Mouse (Mus musculus): ENCODE measurements at regions not wholly inside any gene's neighbourhood (a gene's known extent, or its start where the extent isn't known, plus 50 kb on each side); places are given as distances from the start of the nearest gene placed in this dataset.

GRCm38 (mm10) chrX:166995855-166996254, 213.3 kb downstream of the Tmsb4x start:
- Histone ChIP-seq H3K4me1 (ENCODE audit: control insufficient read depth, insufficient read depth, low read length) (no peaks in the 10 kb centered on the region), H3K36me3 (ENCODE audit: control insufficient read depth, insufficient read depth, low read length, poor library complexity, severe bottlenecking) (no peaks in the 10 kb centered on the region), H3K27ac (ENCODE audit: insufficient read depth, low read length) (no peak overlapping the region), H3K9ac (ENCODE audit: low read depth, poor library complexity, severe bottlenecking) (no peak overlapping the region), H3K4me3 (ENCODE audit: low read depth, low read length) (no peak overlapping the region), H3K9me3 (replicated peaks; ENCODE audit: control insufficient read depth, insufficient read depth, low read length, poor library complexity, severe bottlenecking) (no peaks in the 10 kb centered on the region), H3K27me3 (ENCODE audit: control insufficient read depth, insufficient read depth, low read length, poor library complexity, severe bottlenecking) (no peaks in the 10 kb centered on the region)
- TF ChIP-seq EP300 (IDR thresholded peaks at IDR 0.05; ENCODE audit: insufficient read depth, low read depth, low read length): no peak
- TF ChIP-seq POLR2A (IDR thresholded peaks at IDR 0.05; ENCODE audit: insufficient read depth, low read length): no peak
- no peak for TF ChIP-seq CTCF (IDR thresholded peaks at IDR 0.05; ENCODE audit: low read depth, low read length)

- no peak overlapping the region for H3K4me3 ChIP-seq (ENCODE audit: low read depth, low read length)
- H3K9ac ChIP-seq (ENCODE audit: low read depth, poor library complexity, severe bottlenecking): no peak overlapping the region
- TF ChIP-seq CTCF (IDR thresholded peaks at IDR 0.05; ENCODE audit: low read depth, low read length) (no peak), EP300 (IDR thresholded peaks at IDR 0.05; ENCODE audit: insufficient read depth, low read depth, low read length) (no peak), POLR2A (IDR thresholded peaks at IDR 0.05; ENCODE audit: insufficient read depth, low read length) (no peak)
- H3K4me1 ChIP-seq (ENCODE audit: control insufficient read depth, insufficient read depth, low read length): no peaks in the 10 kb centered on the region
- H3K36me3 ChIP-seq (ENCODE audit: control insufficient read depth, insufficient read depth, low read length, poor library complexity, severe bottlenecking): no peaks in the 10 kb centered on the region
- no peak overlapping the region for H3K27ac ChIP-seq (ENCODE audit: insufficient read depth, low read length)
- H3K27me3 ChIP-seq (ENCODE audit: control insufficient read depth, insufficient read depth, low read length, poor library complexity, severe bottlenecking): no peaks in the 10 kb centered on the region
- no peaks in the 10 kb centered on the region for H3K9me3 ChIP-seq (replicated peaks; ENCODE audit: control insufficient read depth, insufficient read depth, low read length, poor library complexity, severe bottlenecking)
Observed at GRCm38 (mm10) chrX:166981003-166981402, 228.1 kb downstream of the Tmsb4x start.

- Histone ChIP-seq H3K9me3 (replicated peaks; ENCODE audit: control insufficient read depth, insufficient read depth, low read length, poor library complexity, severe bottlenecking) (no peaks in the 10 kb centered on the region), H3K27ac (ENCODE audit: insufficient read depth, low read length) (no peak overlapping the region), H3K4me1 (ENCODE audit: control insufficient read depth, insufficient read depth, low read length) (no peaks in the 10 kb centered on the region), H3K36me3 (ENCODE audit: control insufficient read depth, insufficient read depth, low read length, poor library complexity, severe bottlenecking) (no peaks in the 10 kb centered on the region), H3K4me3 (ENCODE audit: low read depth, low read length) (no peak overlapping the region), H3K9ac (ENCODE audit: low read depth, poor library complexity, severe bottlenecking) (no peak overlapping the region), H3K27me3 (ENCODE audit: control insufficient read depth, insufficient read depth, low read length, poor library complexity, severe bottlenecking) (no peaks in the 10 kb centered on the region)
- TF ChIP-seq POLR2A (IDR thresholded peaks at IDR 0.05; ENCODE audit: insufficient read depth, low read length) (no peak), EP300 (IDR thresholded peaks at IDR 0.05; ENCODE audit: insufficient read depth, low read depth, low read length) (no peak), CTCF (IDR thresholded peaks at IDR 0.05; ENCODE audit: low read depth, low read length) (no peak)
Observed at GRCm38 (mm10) chrX:166980504-166980903, 228.6 kb downstream of the Tmsb4x start.

GRCm38 (mm10) chrX:166977029-166977428, 232.1 kb downstream of the Tmsb4x start:
- H3K9ac ChIP-seq (ENCODE audit: low read depth, poor library complexity, severe bottlenecking): no peak overlapping the region
- no peaks in the 10 kb centered on the region for H3K9me3 ChIP-seq (replicated peaks; ENCODE audit: control insufficient read depth, insufficient read depth, low read length, poor library complexity, severe bottlenecking)
- H3K36me3 ChIP-seq (ENCODE audit: control insufficient read depth, insufficient read depth, low read length, poor library complexity, severe bottlenecking): no peaks in the 10 kb centered on the region
- no peaks in the 10 kb centered on the region for H3K4me1 ChIP-seq (ENCODE audit: control insufficient read depth, insufficient read depth, low read length)
- H3K27me3 ChIP-seq (ENCODE audit: control insufficient read depth, insufficient read depth, low read length, poor library complexity, severe bottlenecking): no peaks in the 10 kb centered on the region
- H3K4me3 ChIP-seq (ENCODE audit: low read depth, low read length): no peak overlapping the region
- TF ChIP-seq CTCF (IDR thresholded peaks at IDR 0.05; ENCODE audit: low read depth, low read length): no peak
- TF ChIP-seq EP300 (IDR thresholded peaks at IDR 0.05; ENCODE audit: insufficient read depth, low read depth, low read length): no peak
- no peak for TF ChIP-seq POLR2A (IDR thresholded peaks at IDR 0.05; ENCODE audit: insufficient read depth, low read length)
- H3K27ac ChIP-seq (ENCODE audit: insufficient read depth, low read length): no peak overlapping the region

- H3K9ac ChIP-seq (ENCODE audit: low read depth, poor library complexity, severe bottlenecking): no peak overlapping the region
- no peak overlapping the region for H3K4me3 ChIP-seq (ENCODE audit: low read depth, low read length)
- H3K27ac ChIP-seq (ENCODE audit: insufficient read depth, low read length): no peak overlapping the region
- H3K36me3 ChIP-seq (ENCODE audit: control insufficient read depth, insufficient read depth, low read length, poor library complexity, severe bottlenecking): no peaks in the 10 kb centered on the region
- H3K9me3 ChIP-seq (replicated peaks; ENCODE audit: control insufficient read depth, insufficient read depth, low read length, poor library complexity, severe bottlenecking): no peaks in the 10 kb centered on the region
- H3K4me1 ChIP-seq (ENCODE audit: control insufficient read depth, insufficient read depth, low read length): no peaks in the 10 kb centered on the region
- no peaks in the 10 kb centered on the region for H3K27me3 ChIP-seq (ENCODE audit: control insufficient read depth, insufficient read depth, low read length, poor library complexity, severe bottlenecking)
- TF ChIP-seq CTCF (IDR thresholded peaks at IDR 0.05; ENCODE audit: low read depth, low read length) (no peak), EP300 (IDR thresholded peaks at IDR 0.05; ENCODE audit: insufficient read depth, low read depth, low read length) (no peak), POLR2A (IDR thresholded peaks at IDR 0.05; ENCODE audit: insufficient read depth, low read length) (no peak)
Observed at GRCm38 (mm10) chrX:166971721-166972120, 237.4 kb downstream of the Tmsb4x start.

- H3K27ac ChIP-seq (ENCODE audit: insufficient read depth, low read length): no peak overlapping the region
- H3K4me3 ChIP-seq (ENCODE audit: low read depth, low read length): no peak overlapping the region
- H3K27me3 ChIP-seq (ENCODE audit: control insufficient read depth, insufficient read depth, low read length, poor library complexity, severe bottlenecking): no peaks in the 10 kb centered on the region
- TF ChIP-seq POLR2A (IDR thresholded peaks at IDR 0.05; ENCODE audit: insufficient read depth, low read length) (no peak), EP300 (IDR thresholded peaks at IDR 0.05; ENCODE audit: insufficient read depth, low read depth, low read length) (no peak), CTCF (IDR thresholded peaks at IDR 0.05; ENCODE audit: low read depth, low read length) (no peak)
- no peaks in the 10 kb centered on the region for H3K4me1 ChIP-seq (ENCODE audit: control insufficient read depth, insufficient read depth, low read length)
- no peaks in the 10 kb centered on the region for H3K36me3 ChIP-seq (ENCODE audit: control insufficient read depth, insufficient read depth, low read length, poor library complexity, severe bottlenecking)
- no peaks in the 10 kb centered on the region for H3K9me3 ChIP-seq (replicated peaks; ENCODE audit: control insufficient read depth, insufficient read depth, low read length, poor library complexity, severe bottlenecking)
- no peak overlapping the region for H3K9ac ChIP-seq (ENCODE audit: low read depth, poor library complexity, severe bottlenecking)
Observed at GRCm38 (mm10) chrX:166964656-166965582, 244.2 kb downstream of the Tmsb4x start.
